Mouse (Mus musculus): ENCODE data around the gene Stag3. TPM values are rescaled to one million over a fixed set of nuclear protein-coding genes. Genes with fewer than 3 reads are reported as not detected.

Stag3 gene
- polyA plus RNA-seq, 1 experiment from 2014 or later, result 3.6 TPM

DNA sequence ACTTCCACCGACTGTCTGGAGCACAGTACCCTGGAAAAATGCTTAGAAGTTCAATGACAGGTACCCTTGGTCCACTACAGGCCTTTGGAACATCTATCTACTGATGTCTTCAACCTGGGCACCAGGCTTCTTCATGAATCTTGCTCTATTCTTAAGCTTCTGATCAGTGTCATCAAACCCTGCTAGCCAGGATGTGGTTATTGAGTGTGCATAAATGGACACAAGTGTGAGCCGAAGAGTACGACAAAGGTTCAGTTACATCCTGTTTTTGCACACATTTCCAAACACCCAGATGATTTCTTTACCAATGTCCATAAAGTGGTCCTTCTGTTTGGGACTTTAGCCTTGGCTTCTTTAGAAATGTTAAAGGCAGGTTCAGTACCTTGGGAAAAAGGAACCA is 63.2 kb downstream of the Stag3 start:
- no peak overlapping the region for H3K4me2 ChIP-seq (replicated peaks)
- no peaks in the 10 kb centered on the region for H3K27me3 ChIP-seq (replicated peaks)
- no peak overlapping the region for H3K4me3 ChIP-seq
- H3K27ac ChIP-seq, result no peak overlapping the region
- WGBS, result 93% methylated on average over 3 of the region's 3 CpGs
- H3K4me1 ChIP-seq, result no peaks in the 10 kb centered on the region
- H3K9ac ChIP-seq, result no peak overlapping the region
- H3K36me3 ChIP-seq, result no peaks in the 10 kb centered on the region
- ATAC-seq (ENCODE audit: low FRiP score, low read depth), result no peak
- H3K9me3 ChIP-seq, result no peaks in the 10 kb centered on the region

Other genes starting within 250 kb of the Stag3 start
- not detected in 2 replicates for gene Smok3c, start 227.0 kb upstream of the Stag3 start, polyA plus RNA-seq (2016; fragmentation: Nextera tagmentation; extraction: Ambion mirVana)
- gene Zkscan1, start 195.2 kb upstream of the Stag3 start, polyA plus RNA-seq (2016; fragmentation: Nextera tagmentation; extraction: Ambion mirVana), result 32.9 and 36.5 TPM in 2 replicates
- gene Zscan21, start 163.3 kb upstream of the Stag3 start, polyA plus RNA-seq (2016; fragmentation: Nextera tagmentation; extraction: Ambion mirVana), result 101 and 104 TPM in 2 replicates
- gene Zfp113, start 124.5 kb upstream of the Stag3 start, polyA plus RNA-seq (2016; fragmentation: Nextera tagmentation; extraction: Ambion mirVana), result 35.6 and 40.3 TPM in 2 replicates
- gene Cops6, start 119.2 kb upstream of the Stag3 start, polyA plus RNA-seq (2016; fragmentation: Nextera tagmentation; extraction: Ambion mirVana), result 301 and 312 TPM in 2 replicates
- 23.5 and 24.1 TPM in 2 replicates for gene Ap4m1, start 108.2 kb upstream of the Stag3 start, polyA plus RNA-seq (2016; fragmentation: Nextera tagmentation; extraction: Ambion mirVana)
- gene Mcm7, start 107.8 kb upstream of the Stag3 start, polyA plus RNA-seq (2016; fragmentation: Nextera tagmentation; extraction: Ambion mirVana), result 197 and 198 TPM in 2 replicates
- 102 and 112 TPM in 2 replicates for gene Taf6, start 92.8 kb upstream of the Stag3 start, polyA plus RNA-seq (2016; fragmentation: Nextera tagmentation; extraction: Ambion mirVana)
- 44.3 and 46.8 TPM in 2 replicates for gene Cnpy4, start 92.8 kb upstream of the Stag3 start, polyA plus RNA-seq (2016; fragmentation: Nextera tagmentation; extraction: Ambion mirVana)
- 12.3 and 12.6 TPM in 2 replicates for gene Mblac1, start 85.9 kb upstream of the Stag3 start, polyA plus RNA-seq (2016; fragmentation: Nextera tagmentation; extraction: Ambion mirVana)
- gene Nxpe5, start 54.3 kb upstream of the Stag3 start, polyA plus RNA-seq (2016; fragmentation: Nextera tagmentation; extraction: Ambion mirVana), result not detected in 2 replicates
- gene Lamtor4, start 24.8 kb upstream of the Stag3 start, polyA plus RNA-seq (2016; fragmentation: Nextera tagmentation; extraction: Ambion mirVana), result 66.4 and 67.2 TPM in 2 replicates
- 20.1 and 25.4 TPM in 2 replicates for gene BC037034, start 16.2 kb upstream of the Stag3 start, polyA plus RNA-seq (2016; fragmentation: Nextera tagmentation; extraction: Ambion mirVana)
- gene Gal3st4, start 7.4 kb upstream of the Stag3 start, polyA plus RNA-seq (2016; fragmentation: Nextera tagmentation; extraction: Ambion mirVana), result 4.3 and 5.0 TPM in 2 replicates
- gene Gm43720, start 282 bp upstream of the Stag3 start, polyA plus RNA-seq (2016; fragmentation: Nextera tagmentation; extraction: Ambion mirVana), result 0.05 and 0.17 TPM in 2 replicates
- 175 and 179 TPM in 2 replicates for gene Gpc2, start 235 bp upstream of the Stag3 start, polyA plus RNA-seq (2016; fragmentation: Nextera tagmentation; extraction: Ambion mirVana)
- gene Pvrig, start 61.7 kb downstream of the Stag3 start, polyA plus RNA-seq (2016; fragmentation: Nextera tagmentation; extraction: Ambion mirVana), result 0.19 TPM in 1 of 2 replicates, not detected in the other
- 60.0 and 68.0 TPM in 2 replicates for gene Zfp157, start 161.2 kb downstream of the Stag3 start, polyA plus RNA-seq (2016; fragmentation: Nextera tagmentation; extraction: Ambion mirVana)